Mouse (Mus musculus) liver, postnatal 0 days (tissue): ENCODE data around the gene St6galnac3. TPM values are rescaled to one million over a fixed set of nuclear protein-coding genes. Genes with fewer than 3 reads are reported as not detected.

Source experiments
- ATAC-seq: fragments of 200-750 bp; cut with Nextera tagmentation; 2 replicates; pipeline ENCODE4 v1.8.0; 2017; ENCODE audit warnings: mild to moderate bottlenecking, moderate library complexity
- DNase-seq: peaks from one replicate; pipeline ENCODE4 v3.0.0-alpha.2; 2016
- H3K27ac ChIP-seq: fragments of 300-500 bp; sonication (generic); 2 replicates; pipeline ENCODE4 v1.5.1; 2014; ENCODE audit warnings: antibody characterized with exemption, moderate library complexity, mild to moderate bottlenecking, low read depth
- H3K27me3 ChIP-seq: fragments of 300-500 bp; sonication (generic); 2 replicates; pipeline ENCODE4 v1.6.1; 2014; ENCODE audit warnings: low read length, control low read depth, mixed read lengths; ENCODE audit not compliant: insufficient read depth
- H3K36me3 ChIP-seq: fragments of 300-500 bp; sonication (generic); replicated peaks from 2 replicates; pipeline ENCODE4 v1.6.1; 2014; ENCODE audit warnings: mild to moderate bottlenecking, control low read depth, low read length, moderate library complexity, mixed read lengths; ENCODE audit not compliant: insufficient read depth
- H3K4me1 ChIP-seq: fragments of 300-500 bp; sonication (generic); 2 replicates; pipeline ENCODE4 v1.6.1; 2014; ENCODE audit warnings: antibody characterized with exemption, mild to moderate bottlenecking, control low read depth; ENCODE audit not compliant: insufficient read depth
- H3K4me2 ChIP-seq: fragments of 300-500 bp; sonication (generic); 2 replicates; pipeline ENCODE4 v1.6.1; 2014; ENCODE audit warnings: low read depth, mild to moderate bottlenecking, low read length, moderate library complexity, mixed read lengths
- H3K4me3 ChIP-seq: fragments of 300-500 bp; sonication (generic); 2 replicates; pipeline ENCODE4 v1.5.1; 2014; ENCODE audit warnings: low read depth, low read length
- H3K9ac ChIP-seq: fragments of 300-500 bp; sonication (generic); replicated peaks from 2 replicates; pipeline ENCODE4 v1.6.1; 2014; ENCODE audit warnings: mild to moderate bottlenecking, moderate library complexity
- H3K9me3 ChIP-seq: fragments of 300-500 bp; sonication (generic); 2 replicates; pipeline ENCODE4 v1.6.1; 2016; ENCODE audit warnings: mild to moderate bottlenecking, control low read depth, low read length, mixed read lengths
- CTCF ChIP-seq: sonication (generic); IDR thresholded peaks from 2 replicates; pipeline ENCODE4 v1.5.1; 2016; ENCODE audit warnings: antibody characterized with exemption, low read depth
- EP300 ChIP-seq: IDR thresholded peaks from 2 replicates; pipeline ENCODE4 v1.6.1; 2016; ENCODE audit warnings: antibody characterized with exemption, low read depth, mild to moderate bottlenecking
- WGBS: fragments of 180-500 bp; shearing (Covaris S2); extraction: QIAGEN DNeasy Blood & Tissue Kit; methylation state at CpG from one replicate; pipeline ENCODE4 v1.1.7; 2014; ENCODE audit not compliant: insufficient replicate concordance; 5-methylcytosine and 5-hydroxymethylcytosine counted together
- polyA plus RNA-seq: library from polyadenylated mRNA; unstranded; fragments of >200 nt; fragmentation: Nextera tagmentation; extraction: Ambion mirVana; gene quantifications from 2 replicates; pipeline ENCODE4 v1.2.1, GENCODE M21; 2015

Gene St6galnac3
- polyA plus RNA-seq, 1 experiment from 2014 or later = 5.0 TPM

GRCm38 (mm10) chr3:153176325-153176724, 548.6 kb downstream of the St6galnac3 start:
- Histone ChIP-seq H3K4me3 (no peak overlapping the region), H3K9me3 (no peaks in the 10 kb centered on the region), H3K4me1 (no peaks in the 10 kb centered on the region), H3K27ac (no peak overlapping the region), H3K4me2 (no peak overlapping the region), H3K9ac (no peak overlapping the region), H3K27me3 (no peaks in the 10 kb centered on the region), H3K36me3 (no peaks in the 10 kb centered on the region)
- 57% methylated on average over 6 of the region's 6 CpGs for WGBS
- TF ChIP-seq CTCF (peak; percentile 31; the same call in 1 of the 2 replicates), EP300 (no peak)
- no peak for ATAC-seq
- no peak for DNase-seq

GRCm38 (mm10) chr3:153174336-153175033, 550.5 kb downstream of the St6galnac3 start:
- no peaks in the 10 kb centered on the region for H3K27me3 ChIP-seq
- TF ChIP-seq EP300 (no peak), CTCF (no peak)
- H3K4me2 ChIP-seq = no peak overlapping the region
- no peaks in the 10 kb centered on the region for H3K9me3 ChIP-seq
- H3K4me1 ChIP-seq = no peaks in the 10 kb centered on the region
- 73% methylated on average over 11 of the region's 11 CpGs for WGBS
- no peaks in the 10 kb centered on the region for H3K36me3 ChIP-seq
- H3K27ac ChIP-seq = no peak overlapping the region
- H3K4me3 ChIP-seq = no peak overlapping the region
- no peak overlapping the region for H3K9ac ChIP-seq
- DNase-seq (no peak), ATAC-seq (no peak)

- Histone ChIP-seq H3K9me3 (no peaks in the 10 kb centered on the region), H3K9ac (no peak overlapping the region), H3K36me3 (no peaks in the 10 kb centered on the region), H3K27me3 (no peaks in the 10 kb centered on the region), H3K4me1 (no peaks in the 10 kb centered on the region), H3K4me2 (no peak overlapping the region), H3K27ac (no peak overlapping the region), H3K4me3 (no peak overlapping the region)
- TF ChIP-seq CTCF (no peak), EP300 (no peak)
- DNase-seq = no peak
- ATAC-seq = no peak
- WGBS = 67% methylated on average over 2 of the region's 2 CpGs
Observed at GRCm38 (mm10) chr3:153173567-153173966, 551.4 kb downstream of the St6galnac3 start.

GRCm38 (mm10) chr3:153170146-153170545, 554.8 kb downstream of the St6galnac3 start:
- ATAC-seq (no peak), DNase-seq (no peak)
- no peak overlapping the region for H3K4me2 ChIP-seq
- no peaks in the 10 kb centered on the region for H3K4me1 ChIP-seq
- H3K36me3 ChIP-seq = no peaks in the 10 kb centered on the region
- WGBS = 79% methylated on average over 4 of the region's 4 CpGs
- no peak overlapping the region for H3K4me3 ChIP-seq
- TF ChIP-seq CTCF = no peak
- no peak for TF ChIP-seq EP300
- no peak overlapping the region for H3K27ac ChIP-seq
- H3K27me3 ChIP-seq = no peaks in the 10 kb centered on the region
- no peaks in the 10 kb centered on the region for H3K9me3 ChIP-seq
- H3K9ac ChIP-seq = no peak overlapping the region

GRCm38 (mm10) chr3:153169744-153170143, 555.2 kb downstream of the St6galnac3 start:
- no peak for DNase-seq
- Histone ChIP-seq H3K4me2 (no peak overlapping the region), H3K4me3 (no peak overlapping the region), H3K9ac (no peak overlapping the region), H3K4me1 (no peaks in the 10 kb centered on the region), H3K36me3 (no peaks in the 10 kb centered on the region), H3K27ac (no peak overlapping the region), H3K27me3 (no peaks in the 10 kb centered on the region), H3K9me3 (no peaks in the 10 kb centered on the region)
- TF ChIP-seq EP300 (no peak), CTCF (no peak)
- ATAC-seq = no peak
- WGBS = 82% methylated on average over 11 of the region's 11 CpGs

GRCm38 (mm10) chr3:153161676-153162075, 563.3 kb downstream of the St6galnac3 start:
- Histone ChIP-seq H3K9me3 (no peaks in the 10 kb centered on the region), H3K4me3 (no peak overlapping the region), H3K27ac (no peak overlapping the region), H3K4me1 (no peaks in the 10 kb centered on the region), H3K27me3 (no peaks in the 10 kb centered on the region), H3K4me2 (no peak overlapping the region), H3K9ac (no peak overlapping the region), H3K36me3 (no peaks in the 10 kb centered on the region)
- 47% methylated on average over 9 of the region's 9 CpGs for WGBS
- ATAC-seq = no peak
- DNase-seq = no peak
- TF ChIP-seq EP300 (no peak), CTCF (no peak)
